Mouse (Mus musculus) liver, embryonic 16.5 days (tissue): ENCODE data around the gene Apoa2. TPM values are rescaled to one million over a fixed set of nuclear protein-coding genes. Genes with fewer than 3 reads are reported as not detected.

Experiments
- ATAC-seq: fragments of 200-750 bp; cut with Nextera tagmentation; 2 replicates; pipeline ENCODE4 v1.8.0; 2017; ENCODE audit warnings: low read depth, mild to moderate bottlenecking, moderate number of reproducible peaks, moderate library complexity
- H3K27ac ChIP-seq: fragments of 300-500 bp; sonication (generic); 2 replicates; pipeline ENCODE4 v1.5.1; 2014; ENCODE audit warnings: mild to moderate bottlenecking, low read length
- H3K27me3 ChIP-seq: fragments of 300-500 bp; sonication (generic); 2 replicates; pipeline ENCODE4 v1.6.1; 2014; ENCODE audit warnings: low read depth, low read length, mixed read lengths; ENCODE audit not compliant: control insufficient read depth, insufficient read depth
- H3K36me3 ChIP-seq: fragments of 300-500 bp; sonication (generic); 2 replicates; pipeline ENCODE4 v1.6.1; 2014; ENCODE audit warnings: mild to moderate bottlenecking; ENCODE audit not compliant: control insufficient read depth, insufficient read depth
- H3K4me1 ChIP-seq: fragments of 300-500 bp; sonication (generic); 2 replicates; pipeline ENCODE4 v1.6.1; 2014; ENCODE audit warnings: low read depth, low read length, mixed read lengths; ENCODE audit not compliant: control insufficient read depth
- H3K4me2 ChIP-seq: fragments of 300-500 bp; sonication (generic); 2 replicates; pipeline ENCODE4 v1.6.1; 2014; ENCODE audit warnings: low read depth, low read length, mixed read lengths
- H3K4me3 ChIP-seq: fragments of 300-500 bp; sonication (generic); 2 replicates; pipeline ENCODE4 v1.5.1; 2014; ENCODE audit warnings: low read depth, mild to moderate bottlenecking, low read length
- H3K9ac ChIP-seq: fragments of 300-500 bp; sonication (generic); 2 replicates; pipeline ENCODE4 v1.6.1; 2014; ENCODE audit warnings: low read depth, low read length
- H3K9me3 ChIP-seq: fragments of 300-500 bp; sonication (generic); replicated peaks from 2 replicates; pipeline ENCODE4 v1.6.1; 2016; ENCODE audit warnings: low read length; ENCODE audit not compliant: control insufficient read depth
- WGBS: fragments of 180-500 bp; shearing (Covaris S2); extraction: QIAGEN DNeasy Blood & Tissue Kit; methylation state at CpG from one replicate; pipeline ENCODE4 v1.1.7; 2014; ENCODE audit not compliant: insufficient replicate concordance; 5-methylcytosine and 5-hydroxymethylcytosine counted together
- polyA plus RNA-seq: library from polyadenylated mRNA; unstranded; fragments of >200 nt; fragmentation: Nextera tagmentation; extraction: Ambion mirVana; gene quantifications from 2 replicates; pipeline ENCODE4 v1.2.1, GENCODE M21; 2015

The Apoa2 gene
- polyA plus RNA-seq, 1 experiment from 2014 or later, result 8,864 TPM

DNA sequence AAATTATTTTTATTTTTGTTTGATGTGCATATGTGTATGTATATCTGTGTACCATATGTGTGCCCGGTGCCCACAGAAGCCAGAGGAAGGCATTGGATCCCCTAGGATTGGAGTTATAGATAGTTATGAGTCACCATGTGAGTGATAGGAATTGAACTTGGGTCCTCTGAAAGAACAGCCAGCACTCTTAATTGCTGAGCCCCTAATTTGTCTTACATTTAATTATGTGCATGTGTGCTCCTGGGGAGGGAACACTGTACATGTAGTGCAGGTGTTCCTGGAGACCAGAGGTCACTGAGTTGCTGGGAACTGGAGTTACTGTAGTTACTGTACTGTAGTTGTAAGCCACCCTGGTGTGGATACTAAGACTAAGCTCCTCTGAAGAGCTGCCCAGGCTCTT, 24.1 kb upstream of the Apoa2 start:
- Histone ChIP-seq H3K4me1 (no peaks in the 10 kb centered on the region; the same call in 1 of the 2 replicates), H3K36me3 (no peaks in the 10 kb centered on the region), H3K4me3 (no peak overlapping the region), H3K27ac (no peak overlapping the region), H3K4me2 (no peak overlapping the region), H3K27me3 (peaks cover 16% of the 10 kb centered on the region), H3K9ac (no peak overlapping the region), H3K9me3 (no peaks in the 10 kb centered on the region)
- 68% methylated on average over 1 of the region's 1 CpGs for WGBS
- ATAC-seq, result no peak

DNA sequence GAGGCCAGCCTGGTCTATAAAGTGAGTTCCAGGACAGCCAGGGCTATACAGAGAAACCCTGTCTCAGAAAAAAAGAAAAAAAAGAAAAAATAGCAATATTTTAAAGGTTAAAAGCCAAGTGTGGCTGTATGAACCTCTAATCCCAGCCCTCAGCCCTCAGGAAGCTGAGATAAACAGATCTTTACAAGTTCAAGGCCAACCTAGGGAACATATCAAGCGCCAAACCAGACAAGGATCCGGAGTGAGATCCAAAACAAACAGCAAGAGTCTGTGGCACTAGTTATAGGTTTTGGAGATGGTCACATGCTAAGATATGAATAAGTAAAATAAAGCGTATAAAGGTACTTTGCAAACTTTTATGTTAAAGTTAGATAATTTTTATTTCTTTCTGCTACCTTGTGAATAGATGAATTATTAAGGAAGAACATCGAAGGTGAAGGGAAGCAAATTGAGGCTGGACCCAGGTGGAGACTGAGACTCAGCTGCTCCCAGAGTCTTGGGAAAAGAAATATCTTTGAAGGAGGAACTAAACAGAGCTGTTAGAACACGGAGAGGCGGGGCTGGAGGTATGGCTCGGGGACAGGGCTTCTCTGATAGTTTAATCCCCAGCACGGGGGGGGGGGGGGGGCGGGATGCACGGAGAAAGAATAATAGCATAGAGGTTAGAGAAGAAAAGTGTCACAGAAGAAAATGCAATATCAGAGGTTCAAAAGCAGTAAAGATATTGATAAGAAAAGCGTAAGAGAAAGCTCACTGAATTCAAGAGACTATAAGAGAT, 21.2 kb upstream of the Apoa2 start:
- WGBS, result 43% methylated on average over 10 of the region's 11 CpGs
- peak overlapping the region; percentile 27; the same call in 1 of the 2 replicates for H3K4me2 ChIP-seq
- peak overlapping the region; percentile 74 for H3K27ac ChIP-seq
- no peaks in the 10 kb centered on the region for H3K36me3 ChIP-seq
- H3K4me3 ChIP-seq, result no peak overlapping the region
- H3K9me3 ChIP-seq, result no peaks in the 10 kb centered on the region
- peak; percentile 43; the same call in 1 of the 2 replicates for ATAC-seq
- H3K4me1 ChIP-seq, result no peaks in the 10 kb centered on the region; the same call in 1 of the 2 replicates
- H3K9ac ChIP-seq, result no peak overlapping the region
- H3K27me3 ChIP-seq, result no peaks in the 10 kb centered on the region

DNA sequence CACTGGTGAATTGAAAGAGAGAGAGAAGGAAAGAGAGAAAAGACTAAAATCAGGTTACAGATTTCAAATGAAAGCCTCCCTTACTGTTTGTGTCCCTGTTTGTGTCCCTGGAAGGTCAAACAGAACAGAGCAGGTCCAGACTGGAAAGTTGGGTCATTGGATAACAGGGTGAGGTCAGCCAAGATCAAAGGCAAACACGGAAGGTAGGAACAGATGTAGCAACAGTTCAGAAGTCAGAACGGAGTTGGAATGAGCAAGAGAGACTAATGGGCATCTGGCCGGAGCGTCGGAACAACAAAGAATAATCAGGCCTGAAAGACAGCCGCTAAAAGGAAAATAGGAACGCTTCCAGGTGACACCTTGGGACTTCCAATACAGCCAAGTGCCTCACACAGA, 20.6 kb upstream of the Apoa2 start:
- Histone ChIP-seq H3K9me3 (no peaks in the 10 kb centered on the region), H3K27me3 (no peaks in the 10 kb centered on the region), H3K4me3 (no peak overlapping the region), H3K4me2 (0 out of 2 replicates have a peak overlapping the region, but pooled peaks have one; percentile 27), H3K4me1 (no peaks in the 10 kb centered on the region; the same call in 1 of the 2 replicates), H3K36me3 (no peaks in the 10 kb centered on the region), H3K9ac (no peak overlapping the region), H3K27ac (peak overlapping the region; percentile 74; the same call in 1 of the 2 replicates)
- WGBS, result 64% methylated on average over 7 of the region's 7 CpGs
- peak; percentile 94 for ATAC-seq

DNA sequence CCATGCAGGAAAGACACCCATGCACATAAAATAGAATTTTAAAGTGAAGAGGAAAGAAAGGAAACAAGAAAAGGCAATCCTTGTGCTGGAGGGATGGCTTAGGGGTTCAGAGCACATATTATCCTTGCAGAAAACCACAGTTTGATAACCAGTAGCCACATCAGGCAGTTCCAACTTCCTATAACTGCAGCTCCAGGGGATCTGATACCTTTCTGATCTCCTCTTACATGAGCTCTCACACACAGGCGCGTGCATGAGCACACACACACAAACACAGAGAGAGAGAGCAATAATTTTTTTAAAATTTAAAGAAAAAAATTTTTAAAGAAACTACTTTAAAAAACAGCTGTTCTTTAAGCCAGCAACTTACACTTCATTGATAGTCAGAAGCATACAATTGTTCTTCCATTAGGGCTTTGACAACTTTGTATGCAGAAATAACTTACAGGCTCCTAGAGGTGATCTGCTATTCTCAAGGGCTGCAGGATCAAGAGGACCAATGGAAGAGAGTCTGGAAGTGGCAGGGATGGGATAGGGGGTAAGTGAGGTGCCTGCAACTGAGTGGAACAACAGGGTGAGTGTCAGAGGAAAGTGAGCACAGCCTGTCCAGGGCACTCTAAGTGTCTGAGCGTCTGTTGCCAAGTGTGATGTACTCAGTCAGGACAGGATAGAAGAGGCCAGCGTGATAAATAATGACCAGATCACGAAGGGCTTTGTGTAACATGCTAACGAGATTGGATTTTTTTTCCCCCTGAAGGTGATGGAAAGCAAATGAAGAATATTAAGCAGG, 19.0 kb upstream of the Apoa2 start:
- 52% methylated on average over 6 of the region's 6 CpGs for WGBS
- H3K4me3 ChIP-seq, result no peak overlapping the region
- no peak overlapping the region for H3K9ac ChIP-seq
- H3K27me3 ChIP-seq, result no peaks in the 10 kb centered on the region
- H3K36me3 ChIP-seq, result no peaks in the 10 kb centered on the region
- no peak overlapping the region for H3K4me2 ChIP-seq
- H3K4me1 ChIP-seq, result no peaks in the 10 kb centered on the region; the same call in none of the 2 replicates
- H3K9me3 ChIP-seq, result no peaks in the 10 kb centered on the region
- ATAC-seq, result no peak
- H3K27ac ChIP-seq, result no peak overlapping the region

DNA sequence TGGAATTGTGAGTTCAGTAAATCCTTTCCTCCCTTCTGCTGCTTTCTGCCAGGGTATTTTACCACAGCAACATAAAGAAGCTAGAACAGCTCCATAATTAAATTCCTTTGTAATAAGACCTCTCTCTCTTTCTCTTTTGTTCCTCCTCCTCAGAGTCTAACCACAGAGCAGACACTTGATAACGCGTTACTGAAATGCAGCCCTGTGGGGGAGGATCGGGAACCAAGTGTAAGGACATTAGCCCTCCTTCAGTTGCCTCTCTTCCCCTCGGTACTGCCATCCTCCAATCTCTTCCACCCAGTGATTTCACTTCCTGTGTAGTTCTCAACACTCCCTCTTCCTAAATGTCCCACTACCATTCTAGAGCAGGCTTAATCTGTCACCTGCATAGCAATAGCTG, 15.4 kb upstream of the Apoa2 start:
- Histone ChIP-seq H3K27ac (no peak overlapping the region), H3K27me3 (no peaks in the 10 kb centered on the region), H3K36me3 (no peaks in the 10 kb centered on the region), H3K4me3 (no peak overlapping the region), H3K4me2 (no peak overlapping the region), H3K9me3 (no peaks in the 10 kb centered on the region), H3K4me1 (no peaks in the 10 kb centered on the region; the same call in none of the 2 replicates), H3K9ac (no peak overlapping the region)
- 8% methylated on average over 4 of the region's 4 CpGs for WGBS
- no peak for ATAC-seq

DNA sequence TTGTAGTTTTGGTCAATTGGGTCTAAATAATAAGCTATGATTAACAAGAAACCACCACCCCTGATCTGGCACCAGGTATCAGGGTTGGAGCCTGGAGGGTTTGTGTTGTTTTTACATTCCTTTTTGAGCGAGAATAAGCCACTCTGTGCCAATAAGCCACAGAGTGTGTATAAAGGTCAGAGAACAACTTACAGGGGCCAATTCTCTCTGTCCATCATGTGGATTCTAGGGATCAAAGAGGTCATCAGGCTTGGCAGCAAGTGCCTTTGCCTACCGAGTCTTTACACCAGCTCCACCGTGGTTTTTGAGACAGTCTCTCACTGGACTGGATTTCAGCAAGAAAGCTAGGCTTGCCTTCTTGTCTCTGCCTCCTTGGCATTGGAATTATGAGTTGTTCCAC, 12.0 kb upstream of the Apoa2 start:
- no peak overlapping the region for H3K9ac ChIP-seq
- no peaks in the 10 kb centered on the region for H3K27me3 ChIP-seq
- 40% methylated on average over 3 of the region's 3 CpGs for WGBS
- H3K27ac ChIP-seq, result peak overlapping the region; percentile 48; the same call in 1 of the 2 replicates
- ATAC-seq, result peak; percentile 64
- H3K9me3 ChIP-seq, result no peaks in the 10 kb centered on the region
- H3K4me1 ChIP-seq, result no peaks in the 10 kb centered on the region; the same call in 1 of the 2 replicates
- H3K36me3 ChIP-seq, result no peaks in the 10 kb centered on the region
- no peak overlapping the region for H3K4me2 ChIP-seq
- H3K4me3 ChIP-seq, result no peak overlapping the region

GRCm38 (mm10) chr1:171213801-171214496, 10.9 kb upstream of the Apoa2 start, which contains the start of gene Nr1i3:
Gene Nr1i3, plus strand, starts transcription at chr1:171213970.
- WGBS, result 63% methylated on average over 10 of the region's 10 CpGs
- no peaks in the 10 kb centered on the region; the same call in 1 of the 2 replicates for H3K4me1 ChIP-seq
- H3K4me2 ChIP-seq, result no peak within 1 kb of the TSS
- ATAC-seq, result peak; percentile 68
- no peaks in the 10 kb centered on the region for H3K36me3 ChIP-seq
- H3K27me3 ChIP-seq, result no peaks in the 10 kb centered on the region
- H3K9me3 ChIP-seq, result no peaks in the 10 kb centered on the region
- H3K9ac ChIP-seq, result no peak within 1 kb of the TSS
- no peak within 1 kb of the TSS for H3K4me3 ChIP-seq
- 0 out of 2 replicates have a peak within 1 kb of the TSS, but pooled peaks have one; percentile 48 for H3K27ac ChIP-seq

GRCm38 (mm10) chr1:171216241-171216955, 8.5 kb upstream of the Apoa2 start:
- no peak for ATAC-seq
- Histone ChIP-seq H3K9ac (no peak overlapping the region), H3K27me3 (no peaks in the 10 kb centered on the region), H3K27ac (no peak overlapping the region), H3K4me2 (no peak overlapping the region), H3K4me3 (no peak overlapping the region), H3K36me3 (no peaks in the 10 kb centered on the region), H3K4me1 (peaks cover 5% of the 10 kb centered on the region), H3K9me3 (no peaks in the 10 kb centered on the region)
- WGBS, result 53% methylated on average over 18 of the region's 18 CpGs
